Mouse (Mus musculus) R1 (cell line): Measurements from ENCODE around the gene Thegl.
"Not testable (repeated sequence)": the region's sequence is repeated elsewhere in the genome, so short reads cannot be mapped to it uniquely, and the experiment has no call there.

Experiments used
- DNase-seq: peaks from one replicate; pipeline ENCODE4 v3.0.0-alpha.2; 2018; ENCODE audit warnings: low read depth, low spot score

Gene Thegl

DNA sequence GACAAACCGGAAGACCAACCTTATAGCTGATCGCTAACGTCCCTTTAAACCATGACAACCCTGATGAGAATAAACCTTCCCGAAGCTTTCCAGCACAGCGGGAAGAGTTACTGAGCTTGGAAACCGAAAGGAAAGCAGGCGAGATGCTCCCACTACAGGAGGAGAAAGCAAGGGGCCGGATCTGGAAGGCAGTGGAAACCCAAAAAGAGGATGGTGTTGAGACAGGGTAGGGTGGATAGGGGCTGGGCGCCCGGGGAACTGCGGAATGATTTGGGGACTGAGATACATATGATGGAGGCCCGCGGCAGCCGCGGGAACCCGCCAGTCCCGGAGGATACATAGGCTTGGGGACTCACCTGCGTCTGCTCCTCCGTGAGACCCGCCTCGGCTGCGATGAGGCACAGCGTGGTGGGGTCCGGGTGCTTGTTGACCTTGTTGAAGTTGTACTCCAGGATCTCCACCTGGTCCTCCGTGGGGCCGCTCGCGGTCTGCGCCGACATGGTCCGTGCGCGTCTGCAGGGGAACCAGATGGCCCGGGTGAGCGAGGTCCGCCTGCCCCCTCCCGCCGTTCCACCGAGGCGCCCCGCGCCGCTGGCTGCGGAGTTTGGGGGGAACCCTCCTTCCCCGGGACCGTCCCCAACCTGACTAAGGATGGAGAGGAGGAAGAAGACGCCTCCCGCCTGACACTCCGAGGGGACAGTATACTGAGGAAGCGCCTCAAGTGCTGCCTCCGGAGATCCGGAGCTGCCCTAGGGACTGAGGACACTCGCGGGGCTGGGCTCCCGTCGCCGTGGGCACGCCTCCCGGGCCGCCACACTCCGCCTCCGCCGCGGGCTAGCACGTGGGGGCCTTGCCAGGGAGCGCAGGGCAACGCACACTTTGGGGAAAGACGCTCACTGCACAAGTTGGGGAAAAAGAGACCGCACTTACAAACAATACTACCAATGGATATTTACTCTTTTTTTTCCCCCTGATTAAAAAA, 79.0 kb downstream of the Thegl start:
- DNase-seq: peak; percentile 55

DNA sequence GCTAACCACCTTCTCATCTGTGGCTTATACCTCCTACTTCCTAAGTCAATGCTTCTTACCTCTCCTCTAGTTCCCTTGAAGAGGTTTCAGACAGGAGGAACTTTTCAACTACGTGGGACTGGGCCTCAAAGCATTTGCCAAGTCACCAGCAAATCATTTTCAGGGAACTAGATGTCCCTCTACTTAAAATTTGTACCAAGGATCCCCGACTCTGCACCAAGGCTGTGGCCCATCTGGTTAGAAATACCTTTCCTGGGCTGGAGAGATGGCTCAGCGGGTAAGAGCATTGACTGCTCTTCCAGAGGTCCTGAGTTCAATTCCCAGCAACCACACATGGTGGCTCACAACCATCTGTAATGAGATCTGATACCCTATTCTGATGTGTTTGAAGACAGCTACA, 80.4 kb downstream of the Thegl start:
- not testable (repeated sequence) for DNase-seq

GRCm38 (mm10) chr5:77097686-77098085, 81.9 kb downstream of the Thegl start:
- DNase-seq: no peak

DNA sequence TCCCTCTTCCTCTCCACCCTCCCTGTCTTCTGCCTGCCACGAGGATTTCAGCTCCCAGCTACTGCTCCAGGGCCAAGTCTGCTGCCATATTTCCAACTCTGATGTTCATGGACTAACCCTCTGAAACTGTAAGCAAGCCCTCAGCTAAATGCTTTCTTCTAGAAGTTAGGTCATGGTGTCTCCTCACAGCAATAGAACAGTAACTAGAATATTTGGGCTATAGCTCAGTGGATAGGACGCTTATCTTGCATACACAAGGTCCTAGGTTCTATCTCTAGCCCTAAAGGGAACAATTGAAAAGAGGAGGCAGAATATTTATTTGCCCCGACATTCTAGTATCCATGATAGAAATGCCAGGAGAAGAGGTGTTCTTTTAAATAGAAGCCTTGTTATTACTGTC, 83.1 kb downstream of the Thegl start:
- DNase-seq: no peak

- no peak for DNase-seq
Observed at GRCm38 (mm10) chr5:77099317-77099996, 83.6 kb downstream of the Thegl start.

DNA sequence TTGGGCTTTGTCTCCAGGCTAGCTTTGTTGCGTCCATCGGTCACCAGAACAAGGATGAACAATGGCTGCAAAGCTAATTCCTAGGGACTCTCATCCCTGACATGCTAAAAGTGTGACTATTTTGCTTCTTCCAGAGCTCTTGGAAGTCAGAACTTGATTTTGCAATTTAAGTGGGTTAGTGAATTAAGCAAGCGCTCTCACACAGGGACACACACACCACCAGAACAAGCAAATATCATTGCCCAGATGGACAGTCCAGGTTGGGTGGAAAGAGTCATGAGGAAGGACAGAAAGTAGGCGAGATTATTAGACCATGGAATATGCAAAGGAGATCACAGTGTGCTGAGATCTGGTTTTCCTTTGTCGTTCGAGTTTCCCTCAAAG, 84.2 kb downstream of the Thegl start:
- no peak for DNase-seq

- no peak for DNase-seq
Observed at GRCm38 (mm10) chr5:77100691-77101090, 84.9 kb downstream of the Thegl start.

GRCm38 (mm10) chr5:77102522-77103365, 86.9 kb downstream of the Thegl start:
- peak; percentile 44 for DNase-seq

DNA sequence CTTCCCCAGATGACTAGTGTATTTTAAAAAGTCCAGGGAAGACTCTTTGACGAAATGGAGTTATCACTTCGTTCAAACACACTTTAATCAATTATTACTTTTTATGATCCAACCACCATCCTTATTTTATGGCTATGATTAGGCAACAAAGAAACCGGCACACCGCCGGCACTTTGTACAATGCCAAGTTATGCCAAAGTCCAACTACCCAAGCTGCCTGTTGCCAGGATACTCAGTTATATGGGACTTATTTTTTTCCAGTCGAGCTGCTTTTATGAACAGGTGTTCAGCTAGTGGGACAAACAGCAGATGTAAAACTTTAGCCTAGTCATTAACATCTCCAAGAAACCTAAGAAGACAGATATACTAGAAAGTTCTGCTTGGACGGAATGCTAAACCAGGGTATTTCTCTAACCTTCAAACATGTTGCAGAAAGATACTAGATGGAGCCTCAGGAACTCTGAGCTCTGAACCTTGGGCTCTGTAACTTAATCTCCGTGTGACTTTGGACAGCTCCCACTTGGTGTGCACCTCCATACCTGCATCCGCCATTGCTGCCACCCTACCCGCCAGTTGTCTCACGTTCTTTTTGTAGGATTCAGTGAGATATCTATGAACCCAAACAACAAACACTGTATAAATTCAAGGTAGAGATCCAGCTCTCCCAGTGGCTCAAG, 91.5 kb downstream of the Thegl start:
- no peak for DNase-seq

- no peak for DNase-seq
Observed at GRCm38 (mm10) chr5:77108806-77109205, 93.0 kb downstream of the Thegl start.

DNA sequence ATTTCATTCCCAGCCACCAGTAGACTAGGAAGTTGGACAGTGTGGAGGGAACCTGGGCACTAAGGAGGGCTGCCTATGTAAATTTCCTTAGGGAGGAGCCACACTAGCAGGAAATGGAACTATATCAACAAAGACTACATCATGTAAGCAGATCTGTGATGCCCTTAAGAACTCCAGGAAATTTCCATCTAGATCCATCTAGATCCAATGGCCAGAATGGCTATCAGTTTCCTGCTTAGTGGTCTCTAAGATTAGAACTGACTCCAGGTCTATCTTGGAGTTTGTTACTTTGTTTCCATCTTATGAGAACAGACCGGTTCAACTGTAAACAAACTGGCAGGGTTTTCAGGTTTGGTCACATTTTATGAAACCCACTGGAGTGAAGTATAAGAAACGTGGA, 94.0 kb downstream of the Thegl start:
- DNase-seq: no peak
